Mouse (Mus musculus) CH12.LX (cell line): Measurements from ENCODE around the gene Mrpl18. TPM values are rescaled to one million over a fixed set of nuclear protein-coding genes. Genes with fewer than 3 reads are reported as not detected.
"Not testable (repeated sequence)": the region's sequence is repeated elsewhere in the genome, so short reads cannot be mapped to it uniquely, and the experiment has no call there.

Source experiments
- DNase-seq: peaks from one replicate; pipeline ENCODE4 v3.0.0-alpha.2; 2013; ENCODE audit errors: extremely low read depth
- H3K27ac ChIP-seq: 2 replicates; pipeline ENCODE4 v1.5.1; 2012; ENCODE audit warnings: low read depth, mild to moderate bottlenecking, control low read depth, moderate library complexity; ENCODE audit not compliant: insufficient read depth
- H3K27me3 ChIP-seq: replicated peaks from 2 replicates; pipeline ENCODE3; 2012; ENCODE audit warnings: inconsistent platforms
- H3K36me3 ChIP-seq, 2 experiments: replicated peaks in 1 of 2; 2 replicates each; pipeline versions ENCODE3 to v1.6.1; 2012; ENCODE audit warnings: inconsistent platforms in 1 of 2, low read length in 1 of 2, mild to moderate bottlenecking in 1 of 2, mixed read lengths in 1 of 2, moderate library complexity in 1 of 2; ENCODE audit not compliant: control insufficient read depth in 1 of 2, insufficient read depth in 1 of 2
- H3K4me1 ChIP-seq, 2 experiments: 2 replicates each; pipeline ENCODE4 v1.6.1; 2012; ENCODE audit warnings: inconsistent platforms in 1 of 2, moderate library complexity in 1 of 2; ENCODE audit not compliant: insufficient read depth in 2 of 2, control insufficient read depth in 1 of 2
- H3K4me2 ChIP-seq: 2 replicates; pipeline ENCODE4 v1.6.1; 2012; ENCODE audit warnings: low read depth, mild to moderate bottlenecking, control low read depth; ENCODE audit not compliant: poor library complexity, insufficient read depth, severe bottlenecking
- H3K4me3 ChIP-seq, 3 experiments: fragments of 150-350 bp in 1 of 3; sonication (generic) in 1 of 3; replicated peaks in 1 of 3; 2 replicates each; pipeline versions ENCODE3 to v1.5.1; 2011 to 2012; ENCODE audit warnings: low read depth in 2 of 3, low read length in 2 of 3, mild to moderate bottlenecking in 2 of 3, moderate library complexity in 2 of 3, control low read depth in 1 of 3, improper control_type of control experiment in 1 of 3, inconsistent platforms in 1 of 3, mixed read lengths in 1 of 3; ENCODE audit not compliant: poor library complexity in 1 of 3
- H3K79me2 ChIP-seq: replicated peaks from 2 replicates; pipeline ENCODE4 v1.6.1; 2012; ENCODE audit warnings: mild to moderate bottlenecking, moderate library complexity; ENCODE audit not compliant: control insufficient read depth, poor library complexity, insufficient read depth, severe bottlenecking; ENCODE audit errors: extremely low read depth
- H3K9ac ChIP-seq: 2 replicates; pipeline ENCODE4 v1.6.1; 2012; ENCODE audit warnings: low read depth, mild to moderate bottlenecking, control low read depth, moderate library complexity; ENCODE audit not compliant: insufficient read depth
- H3K9me3 ChIP-seq: replicated peaks from 2 replicates; pipeline ENCODE3; 2012; ENCODE audit warnings: low read length, inconsistent platforms, mixed read lengths
- CHD2 ChIP-seq: IDR thresholded peaks from 2 replicates; pipeline ENCODE4 v1.6.1; 2011; ENCODE audit warnings: low read length, improper control_type of control experiment
- CTCF ChIP-seq, 2 experiments: IDR thresholded peaks in 1 of 2; conservative IDR thresholded peaks in 1 of 2; 2 replicates each; pipeline ENCODE4 v1.5.1; 2011 to 2012; ENCODE audit warnings: low read depth in 2 of 2, low read length in 2 of 2, improper control_type of control experiment in 1 of 2, inconsistent platforms in 1 of 2, mild to moderate bottlenecking in 1 of 2, moderate library complexity in 1 of 2
- E2F4 ChIP-seq: IDR thresholded peaks from 2 replicates; pipeline ENCODE4 v1.6.1; 2011; ENCODE audit warnings: low read depth, low read length, improper control_type of control experiment; ENCODE audit not compliant: insufficient replicate concordance
- GABPA ChIP-seq: IDR thresholded peaks from 2 replicates; pipeline ENCODE4 v1.6.1; 2012; ENCODE audit warnings: low read depth, low read length, improper control_type of control experiment, inconsistent platforms; ENCODE audit not compliant: insufficient replicate concordance
- HCFC1 ChIP-seq: IDR thresholded peaks from 2 replicates; pipeline ENCODE4 v1.6.1; 2012; ENCODE audit warnings: low read depth, mild to moderate bottlenecking, inconsistent platforms, low read length, improper control_type of control experiment
- KAT2A ChIP-seq: IDR thresholded peaks from 2 replicates; pipeline ENCODE4 v1.6.1; 2012; ENCODE audit warnings: low read length, improper control_type of control experiment, inconsistent platforms; ENCODE audit not compliant: insufficient replicate concordance
- MAX ChIP-seq: IDR thresholded peaks from 2 replicates; pipeline ENCODE4 v1.6.1; 2011; ENCODE audit warnings: low read length, improper control_type of control experiment
- MEF2A ChIP-seq: IDR thresholded peaks from 2 replicates; pipeline ENCODE4 v1.6.1; 2014; ENCODE audit warnings: low read depth, mild to moderate bottlenecking, inconsistent platforms, low read length, improper control_type of control experiment, borderline replicate concordance
- MXI1 ChIP-seq: IDR thresholded peaks from 2 replicates; pipeline ENCODE4 v1.6.1; 2011; ENCODE audit warnings: mild to moderate bottlenecking, low read depth, low read length, improper control_type of control experiment
- NELFE ChIP-seq: IDR thresholded peaks from 2 replicates; pipeline ENCODE4 v1.6.1; 2011; ENCODE audit warnings: low read depth, low read length, improper control_type of control experiment
- NRF1 ChIP-seq: IDR thresholded peaks from 2 replicates; pipeline ENCODE4 v1.6.1; 2014; ENCODE audit warnings: low read depth, mild to moderate bottlenecking, inconsistent platforms, low read length, improper control_type of control experiment, moderate library complexity
- POLR2AphosphoS2 ChIP-seq: IDR thresholded peaks from 2 replicates; pipeline ENCODE4 v1.6.1; 2011; ENCODE audit warnings: low read depth, low read length, improper control_type of control experiment
- RCOR1 ChIP-seq: conservative IDR thresholded peaks from 2 replicates; pipeline ENCODE4 v1.6.1; 2012; ENCODE audit warnings: low read depth, mild to moderate bottlenecking, inconsistent platforms, low read length, improper control_type of control experiment
- SIN3A ChIP-seq: IDR thresholded peaks from 2 replicates; pipeline ENCODE4 v1.6.1; 2012; ENCODE audit warnings: low read length, improper control_type of control experiment, inconsistent platforms
- TBP ChIP-seq: conservative IDR thresholded peaks from 2 replicates; pipeline ENCODE4 v1.6.1; 2011; ENCODE audit warnings: low read depth, low read length, improper control_type of control experiment
- TCF12 ChIP-seq: IDR thresholded peaks from 2 replicates; pipeline ENCODE4 v1.6.1; 2014; ENCODE audit warnings: low read depth, mild to moderate bottlenecking, inconsistent platforms, low read length, improper control_type of control experiment
- UBTF ChIP-seq: IDR thresholded peaks from 2 replicates; pipeline ENCODE4 v1.6.1; 2012; ENCODE audit warnings: low read depth, mild to moderate bottlenecking, inconsistent platforms, low read length, improper control_type of control experiment, moderate library complexity
- USF2 ChIP-seq: conservative IDR thresholded peaks from 2 replicates; pipeline ENCODE4 v1.6.1; 2011; ENCODE audit warnings: low read depth, low read length, improper control_type of control experiment
- dilution Hi-C: fragments of 300-500 bp; cut with MboI; formaldehyde crosslinking; loops from 2 replicates; pipeline ENCODE4 v1.14.3; 2020; ENCODE audit warnings: low sequenced_read_pairs; ENCODE audit not compliant: extremely low pct_unique_long_range_greater_than_20kb, extremely low pct_ligation_motif_present
- in situ Hi-C: fragments of 300-500 bp; cut with MboI; formaldehyde crosslinking; loops from 3 replicates; pipeline ENCODE4 v1.14.3; 2019; ENCODE audit warnings: low sequenced_read_pairs, low pct_ligation_motif_present, low pct_unique_long_range_greater_than_20kb, mixed read lengths
- polyA plus RNA-seq: library from polyadenylated mRNA; unstranded; fragments of >175 nt; gene quantifications from 2 replicates; pipeline ENCODE4 v1.2.1, GENCODE M21; 2012; ENCODE audit warnings: low read depth; ENCODE audit not compliant: insufficient read length
- total RNA-seq, 2 experiments: library from RNA; depleted of rRNA; stranded (reverse); fragments of 300-350 nt in 1 of 2; fragments of >200 nt in 1 of 2; gene quantifications; 2 replicates each; pipeline ENCODE4 v1.2.3; 2012 to 2014

Gene Mrpl18
- total and polyA plus RNA-seq, 3 experiments, result 132 to 197 (median 150) TPM

- Histone ChIP-seq H3K36me3 (peaks cover 2 to 15% of the 10 kb centered on the region in 2 experiments), H3K79me2 (no peaks in the 10 kb centered on the region), H3K4me1 (no peaks in the 10 kb centered on the region), H3K9ac (no peak overlapping the region), H3K27ac (no peak overlapping the region), H3K27me3 (no peaks in the 10 kb centered on the region), H3K4me3 (no peak overlapping the region), H3K4me2 (no peak overlapping the region), H3K9me3 (no peaks in the 10 kb centered on the region)
- in situ Hi-C loops, result no loop called here
- no peak for DNase-seq
- TF ChIP-seq SIN3A, result no peak
- dilution Hi-C loops, result no loop called here
Observed at GRCm38 (mm10) chr17:12937412-12937970, 21.3 kb upstream of the Mrpl18 start.

- no peak for TF ChIP-seq NELFE
- TF ChIP-seq TCF12, result no peak
- no peak for TF ChIP-seq E2F4
- TF ChIP-seq MAX, result no peak
- no peak for TF ChIP-seq MXI1
- TF ChIP-seq SIN3A, result no peak
- no peak for TF ChIP-seq GABPA
- no peak for TF ChIP-seq MEF2A
- TF ChIP-seq KAT2A, result no peak
- TF ChIP-seq TBP, result no peak
- TF ChIP-seq POLR2AphosphoS2, result no peak
- no peak for TF ChIP-seq UBTF
- TF ChIP-seq HCFC1, result no peak
- TF ChIP-seq USF2, result no peak
- no peak for TF ChIP-seq RCOR1
- no peak for TF ChIP-seq NRF1
- no peak for TF ChIP-seq CTCF (conservative IDR thresholded peaks at IDR 0.05 in 1 of 2, IDR thresholded peaks at IDR 0.05 in 1 of 2; ENCODE audit: low read depth in 2 of 2, low read length in 2 of 2)
- no peak for TF ChIP-seq CHD2
- no peak for DNase-seq
- no peak overlapping the region for H3K9ac ChIP-seq
- H3K79me2 ChIP-seq, result no peaks in the 10 kb centered on the region
- H3K27ac ChIP-seq, result no peak overlapping the region
- H3K36me3 ChIP-seq, result peaks cover 0 to 3% of the 10 kb centered on the region in 2 experiments
- dilution Hi-C loops (no loop called here), in situ Hi-C loops (no loop called here)
- H3K27me3 ChIP-seq, result no peaks in the 10 kb centered on the region
- no peak overlapping the region for H3K4me2 ChIP-seq
- no peak overlapping the region for H3K4me3 ChIP-seq
- no peaks in the 10 kb centered on the region for H3K4me1 ChIP-seq
- H3K9me3 ChIP-seq, result no peaks in the 10 kb centered on the region
Observed at GRCm38 (mm10) chr17:12935719-12936118, 19.6 kb upstream of the Mrpl18 start.

GRCm38 (mm10) chr17:12931576-12931975 is 15.4 kb upstream of the Mrpl18 start:
- DNase-seq, H3K4me3 ChIP-seq, H3K27ac ChIP-seq, H3K4me1 ChIP-seq, H3K27me3 ChIP-seq, H3K79me2 ChIP-seq, in situ Hi-C loops, H3K9ac ChIP-seq, H3K9me3 ChIP-seq, dilution Hi-C loops, H3K4me2 ChIP-seq: not testable (repeated sequence)
- peaks cover 0 to 15% of the 10 kb centered on the region in 2 experiments for H3K36me3 ChIP-seq
